ENCODE assay signal across 13 mouse cellular contexts in genomic region chr10:45631995-45632394, GRCm38 (mm10).
"Had no signal": no experiment of that assay in that cellular context is flagged by ENCODE, and none has a peak within 500 bp of the region (broad histone marks: within the 10 kb centered on the region; RNA-seq: fewer than 3 reads in every experiment).

No protein-coding gene starts in this region.

- ATAC-seq: hindbrain, embryonic 16.5 days; inflammation-experienced regulatory T-cells, adult 6 months; intestine, embryonic 15.5 days; intestine, postnatal 0 days; liver, embryonic 12.5 days had no signal

- DNase-seq: gastrocnemius, postnatal 10 days; heart, postnatal 4 days; kidney, adult 18-20 months; kidney, adult 8-10 months; kidney, postnatal 10 days; kidney, postnatal 25 days; kidney, postnatal 4 days; left cerebral cortex, postnatal 4 days had no signal
